Mouse (Mus musculus): ENCODE measurements around the gene Tgtp2.
A peak's percentile ranks its signal among the peaks of the same experiment; 100 is the strongest.
"Not testable (repeated sequence)": the region's sequence is repeated elsewhere in the genome, so short reads cannot be mapped to it uniquely, and the experiment has no call there.

The Tgtp2 gene

DNA sequence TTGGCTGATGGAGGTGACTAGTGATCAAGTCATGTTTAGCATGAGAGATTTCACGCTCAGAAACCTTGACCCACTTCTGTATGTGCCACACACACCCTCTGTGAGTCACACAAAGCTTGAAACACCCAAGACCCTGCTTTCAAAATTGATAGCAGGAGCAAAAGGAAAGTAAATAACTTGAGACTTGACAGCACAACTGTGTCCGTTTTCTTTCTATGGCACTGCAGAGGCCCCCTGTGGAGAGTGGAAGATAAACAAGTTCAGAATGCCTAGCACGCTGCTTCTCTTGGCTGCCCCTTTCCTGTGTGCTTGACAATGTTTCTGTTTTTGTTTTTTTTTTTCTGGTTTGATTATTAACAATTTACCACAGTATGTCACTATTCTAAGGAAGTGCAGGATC lies 20.9 kb upstream of the Tgtp2 start:
- DNase-seq: peak; percentile 67

DNA sequence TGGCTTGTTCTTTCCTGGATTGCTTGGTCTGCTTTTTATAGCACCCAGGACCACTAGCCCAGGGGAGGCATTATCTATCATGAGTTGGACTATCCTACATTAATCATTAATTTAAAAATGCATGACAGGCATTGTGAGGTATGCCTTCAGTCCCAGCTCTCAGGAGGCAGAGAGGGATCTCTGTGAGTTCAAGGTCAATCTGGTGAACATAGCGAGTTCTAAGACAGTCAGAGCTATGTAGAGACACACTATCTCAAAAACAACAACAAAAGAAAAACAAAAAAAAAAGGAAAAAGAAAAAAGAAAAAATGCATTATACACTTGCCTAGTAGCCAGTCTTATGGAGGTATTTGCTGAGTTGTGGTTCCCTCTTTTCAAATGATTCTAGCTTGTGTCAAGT lies 20.4 kb upstream of the Tgtp2 start:
- no peak for DNase-seq

DNA sequence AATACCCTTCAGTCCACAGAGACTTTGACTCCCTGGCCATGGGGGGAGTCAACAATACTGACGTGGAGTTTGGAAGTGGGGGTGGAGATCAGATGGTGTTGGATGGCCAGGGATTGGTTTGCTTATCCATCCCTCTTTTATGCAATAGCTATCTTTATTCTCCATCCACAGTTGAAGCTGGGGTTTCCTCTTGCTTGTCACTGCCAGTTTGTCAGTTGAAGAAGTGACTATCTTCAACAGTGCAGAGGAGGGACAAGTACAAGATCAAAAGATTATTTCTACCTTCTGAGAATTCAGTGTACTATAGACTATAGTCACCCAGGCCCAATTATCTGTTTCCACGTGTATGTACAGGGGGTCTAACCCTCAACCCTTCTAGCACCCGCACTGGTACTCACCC lies 19.8 kb upstream of the Tgtp2 start:
- no peak for DNase-seq

DNA sequence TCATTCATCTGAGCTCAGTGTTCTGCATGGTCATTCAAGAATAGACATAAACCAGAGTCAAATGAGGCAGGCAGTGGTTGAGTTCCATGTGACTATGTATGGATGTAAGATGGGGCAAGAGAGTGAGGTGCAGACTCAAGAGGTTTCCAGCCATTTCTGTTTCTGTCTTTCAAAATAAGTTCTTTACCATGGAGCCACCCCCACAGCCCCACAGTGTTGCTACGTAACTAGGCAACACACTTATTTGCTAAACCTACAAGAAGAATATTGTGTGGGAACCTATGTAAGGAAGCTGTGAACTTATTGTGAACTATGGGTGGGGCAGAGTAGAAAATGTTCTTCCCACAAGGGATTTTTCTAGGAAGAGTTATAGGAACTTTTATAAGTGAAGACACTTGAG lies 19.1 kb upstream of the Tgtp2 start:
- DNase-seq: no peak

DNA sequence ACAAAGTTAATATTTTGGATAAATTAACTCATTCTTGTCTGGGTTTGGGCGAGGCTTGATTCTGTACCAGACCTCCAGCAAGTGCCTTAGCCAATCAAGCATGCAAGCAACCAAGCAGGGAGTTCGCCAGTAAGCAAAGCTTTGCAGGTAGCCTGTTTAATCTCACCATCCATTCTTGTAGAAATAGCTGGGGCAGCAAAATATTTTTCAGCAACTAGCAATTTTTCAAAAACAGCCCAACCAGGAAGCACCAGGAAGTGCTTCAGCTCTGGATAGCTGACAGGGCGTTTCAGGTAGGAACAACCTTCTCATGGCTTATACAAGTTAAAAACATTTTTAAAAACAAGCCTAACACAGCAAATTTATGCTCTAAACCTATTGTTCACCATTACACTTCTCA lies 17.9 kb upstream of the Tgtp2 start:
- no peak for DNase-seq

DNA sequence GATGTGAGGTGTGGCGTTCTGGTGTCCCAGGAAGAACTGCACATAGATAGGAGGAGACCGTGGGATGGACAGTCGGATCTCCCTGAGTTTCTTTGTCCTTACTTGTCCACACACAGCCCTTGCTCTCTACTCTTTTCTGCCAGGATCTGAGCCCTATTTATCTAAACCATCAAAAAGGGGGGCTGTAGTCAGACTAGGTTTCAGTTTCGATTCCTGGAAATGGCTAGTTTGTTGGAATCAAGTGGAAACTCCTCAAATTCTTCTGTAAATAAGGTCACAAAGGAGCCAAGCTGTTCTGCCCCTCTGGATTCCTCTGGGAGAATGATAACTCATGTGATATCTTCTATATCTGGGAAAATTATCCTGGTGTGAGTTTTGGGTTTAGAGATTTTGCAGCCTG lies 17.4 kb upstream of the Tgtp2 start:
- no peak for DNase-seq

DNA sequence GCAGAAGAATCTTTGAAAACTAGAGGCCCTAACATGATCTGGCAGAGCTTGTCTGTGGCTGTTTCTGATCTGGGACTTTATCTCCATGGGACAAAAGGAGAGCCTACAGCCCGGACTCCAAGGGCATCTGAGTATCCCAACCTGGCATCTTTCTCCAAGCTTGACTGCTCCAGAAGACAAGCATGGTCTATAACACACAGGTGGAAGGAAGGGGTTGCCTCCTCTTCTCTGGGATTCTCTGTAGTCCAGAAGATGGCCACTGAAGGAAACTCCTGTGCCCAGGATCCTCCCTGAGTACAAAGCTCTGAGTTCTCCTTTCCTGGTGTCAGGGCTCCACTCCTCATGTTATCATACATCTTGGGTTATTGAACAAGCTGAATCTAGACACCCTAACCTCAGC lies 16.6 kb upstream of the Tgtp2 start:
- DNase-seq: no peak

DNA sequence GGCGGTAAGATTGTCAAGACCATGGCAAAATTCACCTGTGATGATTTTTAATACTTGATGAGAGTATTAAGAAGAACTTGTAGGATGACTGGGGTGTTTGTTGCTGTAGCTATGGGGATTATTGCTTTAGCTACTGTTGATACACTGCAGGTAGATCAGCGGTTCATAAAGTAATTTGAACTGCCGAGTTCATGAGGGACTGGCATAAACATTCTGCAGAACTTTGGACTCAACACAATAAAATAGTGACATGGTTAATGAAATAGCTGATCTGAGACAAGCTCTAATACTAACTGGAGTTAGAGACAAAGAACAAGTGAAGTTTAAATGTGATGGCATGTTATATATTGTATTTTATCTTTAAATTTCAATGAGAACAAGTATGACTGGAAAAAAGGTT lies 14.7 kb upstream of the Tgtp2 start:
- no peak for DNase-seq

DNA sequence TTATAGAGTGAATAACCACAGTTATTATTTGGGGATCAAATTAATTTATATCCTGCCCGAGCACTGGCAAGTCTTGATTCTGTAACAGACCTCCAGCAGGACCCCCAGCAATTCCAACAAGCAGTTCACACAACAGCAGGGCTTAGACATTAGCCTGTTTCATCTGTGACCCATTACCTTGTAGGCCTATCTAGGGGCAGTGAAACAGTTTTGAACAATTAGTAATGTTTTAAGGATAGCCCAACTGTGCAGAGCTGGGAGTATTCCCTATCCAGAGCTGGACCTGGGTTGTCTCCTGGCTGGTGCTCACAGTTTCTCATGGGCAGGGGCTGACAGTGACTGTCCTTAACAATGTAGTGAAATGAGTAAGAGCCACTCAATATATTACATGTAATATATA lies 13.0 kb upstream of the Tgtp2 start:
- DNase-seq: no peak

DNA sequence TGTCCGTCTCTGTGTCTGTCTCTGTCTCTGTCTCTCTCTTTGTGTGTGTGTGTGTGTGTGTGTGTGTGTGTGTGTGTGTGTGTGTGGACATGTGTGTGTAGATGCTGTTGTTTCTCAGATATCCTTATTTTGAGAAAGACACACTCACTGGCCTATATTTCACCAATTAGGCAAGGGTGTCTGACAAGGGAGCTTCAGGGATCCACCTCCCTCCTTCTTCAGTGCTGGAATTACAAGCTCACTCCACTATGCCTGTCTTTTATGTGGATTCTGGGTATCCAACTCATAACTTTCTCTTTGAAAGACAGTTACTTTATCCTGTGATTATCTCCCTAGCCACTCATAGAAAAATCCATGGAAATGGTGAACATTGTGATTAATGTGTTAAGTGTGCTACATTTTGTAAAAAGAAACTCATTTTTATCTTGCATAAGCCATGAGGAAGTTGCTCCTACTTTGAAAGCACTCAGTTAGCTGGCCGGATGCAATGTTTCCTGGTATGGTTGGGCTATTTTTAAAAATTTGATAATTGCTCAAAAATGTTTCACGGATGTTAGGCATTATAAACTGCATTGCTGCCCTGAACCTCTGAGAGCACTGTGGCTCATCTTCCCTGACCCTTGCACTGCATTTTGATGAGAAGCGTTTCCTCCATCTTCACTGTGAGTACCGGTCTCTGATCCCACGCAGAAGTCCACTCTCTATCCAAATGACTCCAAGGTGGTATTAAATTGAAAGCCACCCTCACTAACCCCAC lies 12.2 kb upstream of the Tgtp2 start, which contains the start of gene Ifi47:
Gene Ifi47 (plus strand): TSS at position 587 of the 757 bp plus-strand sequence.
- DNase-seq: not testable (repeated sequence)

DNA sequence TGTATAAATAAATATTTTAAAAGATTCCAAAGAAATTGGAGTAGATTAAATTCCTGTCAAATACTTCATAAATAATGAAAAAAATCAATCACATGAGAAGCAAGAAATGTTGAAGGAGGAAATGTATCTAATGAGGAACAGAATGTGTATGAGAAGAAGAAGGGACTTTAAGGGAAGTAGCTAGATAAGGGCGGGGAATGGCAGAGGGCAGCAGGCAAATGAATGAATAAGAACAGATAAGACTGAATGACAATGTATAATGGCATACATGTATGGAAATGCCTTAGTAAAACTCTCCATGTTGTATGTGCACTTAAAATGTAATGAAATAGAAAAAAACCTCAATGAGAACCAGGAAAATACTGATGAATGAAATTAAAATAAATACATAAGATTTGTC lies 4.4 kb upstream of the Tgtp2 start:
- DNase-seq: no peak

DNA sequence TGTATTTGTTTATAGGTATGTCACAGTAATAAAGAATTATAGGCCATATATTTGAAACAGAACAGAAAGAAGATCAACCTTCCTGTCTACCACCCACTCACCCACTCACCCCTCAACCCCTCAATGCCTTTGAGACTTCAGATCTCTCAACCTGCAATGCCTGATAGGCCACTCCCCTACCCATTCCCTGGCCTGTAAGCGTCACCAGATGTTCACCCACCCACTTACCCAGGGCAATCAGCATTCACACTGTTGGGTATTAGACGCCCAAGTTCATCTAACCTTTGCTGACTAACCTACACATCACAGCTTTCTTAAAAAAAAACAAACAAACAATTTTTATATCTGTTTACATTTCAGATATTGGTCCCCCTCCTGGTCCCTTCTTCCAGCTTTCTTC lies 2.1 kb downstream of the Tgtp2 start:
- peak; percentile 5 for DNase-seq

DNA sequence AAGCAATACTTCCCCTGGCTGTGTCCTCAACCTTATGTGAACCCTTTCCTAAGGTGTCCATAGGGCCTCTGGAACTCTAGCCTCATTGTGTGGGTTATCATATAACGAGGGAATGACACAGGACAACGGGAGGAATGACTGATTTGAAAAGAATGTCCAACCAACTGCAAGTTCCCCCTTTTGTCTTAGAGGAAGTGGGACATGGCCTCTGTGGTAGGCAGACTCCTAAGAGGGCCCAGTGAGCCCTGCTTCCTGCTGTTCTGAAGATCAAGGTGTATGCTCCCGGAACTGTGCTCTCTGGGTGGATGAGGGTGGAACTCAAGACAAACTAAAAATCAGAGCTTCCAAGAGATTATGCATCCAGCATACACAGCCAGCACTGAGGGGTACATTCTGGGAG lies 3.9 kb downstream of the Tgtp2 start:
- not testable (repeated sequence) for DNase-seq

DNA sequence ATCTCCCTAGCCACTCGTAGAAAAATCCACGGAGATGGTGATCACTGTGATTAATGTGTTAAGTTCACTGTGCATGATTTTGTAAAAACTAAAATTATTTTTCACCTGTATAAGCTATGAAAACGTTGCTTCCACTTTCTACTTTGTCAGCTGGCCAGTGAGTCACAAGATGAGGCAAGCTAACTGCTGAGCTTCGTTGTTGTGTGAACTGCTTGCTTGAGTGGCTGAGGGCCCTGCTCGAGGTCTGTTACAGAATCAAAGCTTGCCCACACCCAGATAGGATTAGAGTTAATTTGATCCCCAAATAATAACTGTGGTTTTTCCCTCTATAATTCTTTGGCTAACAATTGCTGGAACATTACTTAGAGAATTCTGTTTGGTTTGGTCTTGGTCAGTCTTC lies 12.1 kb downstream of the Tgtp2 start:
- DNase-seq: not testable (repeated sequence)

DNA sequence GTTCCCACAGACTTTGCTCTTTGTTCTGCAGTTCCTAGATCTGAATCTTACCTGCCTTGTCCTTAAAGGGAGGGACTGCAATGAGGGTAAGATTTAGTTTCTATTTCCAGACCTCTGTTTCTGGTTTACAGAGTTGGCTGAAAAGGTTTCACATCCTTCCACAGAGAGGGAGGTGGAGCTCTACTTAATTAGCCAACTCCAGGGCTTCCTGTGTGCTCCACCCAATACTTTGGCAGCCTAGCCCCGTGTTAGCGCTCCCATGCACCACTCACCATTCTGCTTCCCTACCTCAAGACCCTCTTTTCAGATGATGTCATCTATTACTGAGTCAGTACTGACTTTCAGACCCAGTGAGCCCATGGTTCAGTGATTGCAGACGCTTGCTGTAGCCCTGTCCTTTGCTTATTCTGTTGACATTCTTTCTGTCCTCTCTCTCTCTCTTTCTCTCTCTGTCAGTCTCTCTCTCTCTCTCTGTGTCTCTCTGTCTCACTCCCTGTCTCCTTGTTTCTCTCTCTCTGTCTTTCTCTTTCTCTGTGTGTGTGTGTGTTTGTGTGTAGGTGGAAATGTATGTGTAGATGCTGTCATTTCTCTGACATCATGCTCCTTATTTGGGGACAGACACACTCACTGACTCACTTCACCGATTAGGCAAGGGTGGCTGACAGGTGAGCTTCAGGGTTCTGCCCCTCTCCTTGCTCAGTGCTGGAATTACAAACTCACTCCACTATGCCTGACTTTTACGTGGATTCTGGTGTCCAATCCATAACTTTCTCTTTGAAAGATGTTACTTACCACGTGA lies 12.7 kb downstream of the Tgtp2 start, which contains the start of gene 9930111J21Rik2:
Gene 9930111J21Rik2 (minus strand): TSS at position 150 of the 799 bp plus-strand sequence.
- not testable (repeated sequence) for DNase-seq

DNA sequence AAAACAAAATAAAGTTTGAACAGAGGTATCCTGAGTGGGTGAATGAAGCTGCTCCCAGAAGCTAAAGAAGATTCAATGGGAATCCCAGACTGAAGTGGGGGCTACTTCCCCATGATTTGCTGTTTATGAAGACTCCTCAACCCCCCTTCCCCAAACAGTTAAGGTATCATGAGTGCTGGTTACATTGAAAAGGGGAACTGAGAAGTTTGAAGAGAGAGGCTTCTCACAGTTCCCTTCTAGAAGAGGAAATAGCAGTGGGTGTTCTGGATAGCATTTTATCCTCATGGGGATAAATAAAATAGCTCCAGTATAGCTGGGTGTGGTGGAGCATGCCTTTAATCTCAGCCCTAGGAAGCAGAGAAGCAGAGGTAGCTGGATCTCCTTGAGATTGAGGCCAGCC lies 13.9 kb downstream of the Tgtp2 start:
- DNase-seq: not testable (repeated sequence)

DNA sequence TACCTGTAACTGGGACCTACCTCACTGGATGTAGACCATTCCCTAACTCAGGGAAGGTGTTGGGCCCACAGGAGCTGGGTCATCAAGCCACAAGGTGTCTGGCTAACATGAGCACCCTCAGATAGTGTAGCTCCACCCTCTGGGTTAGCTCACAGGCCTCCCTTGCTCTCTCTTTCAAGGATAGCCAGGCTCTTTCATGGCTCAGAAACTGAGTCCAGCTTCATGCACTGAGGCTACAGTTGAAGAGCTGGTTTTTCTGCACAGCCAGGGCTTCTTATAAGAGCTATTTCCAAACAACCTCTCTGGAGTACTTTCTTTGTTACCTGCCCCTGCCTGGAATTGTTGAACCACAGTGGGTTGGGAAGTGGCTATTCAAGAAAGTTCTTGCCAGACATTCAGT lies 51.9 kb downstream of the Tgtp2 start:
- not testable (repeated sequence) for DNase-seq
